Mouse (Mus musculus): ENCODE measurements around the gene Hbb-bh1. TPM values are rescaled to one million over a fixed set of nuclear protein-coding genes. Genes with fewer than 3 reads are reported as not detected.
"Not testable (repeated sequence)": the region's sequence is repeated elsewhere in the genome, so short reads cannot be mapped to it uniquely, and the experiment has no call there.

Hbb-bh1 gene
- polyA plus RNA-seq, 1 experiment from 2014 or later, result not detected

DNA sequence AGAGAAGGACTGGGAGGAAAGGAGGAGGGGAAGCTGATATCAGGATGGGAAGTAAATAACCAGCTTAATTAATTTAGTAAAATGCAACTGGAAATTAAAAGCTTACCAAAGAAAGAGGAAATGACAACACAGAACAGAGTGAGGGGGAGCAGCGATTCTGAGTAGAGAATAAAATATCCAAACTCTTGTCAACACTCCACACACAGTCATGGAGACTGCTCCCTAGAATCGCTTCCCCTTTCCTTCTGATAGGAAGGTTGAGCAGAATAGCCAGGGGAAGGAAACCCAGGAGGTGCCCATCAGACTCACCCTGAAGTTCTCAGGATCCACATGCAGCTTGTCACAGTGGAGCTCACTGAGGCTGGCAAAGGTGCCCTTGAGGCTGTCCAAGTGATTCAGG lies 15.8 kb downstream of the Hbb-bh1 start:
- H3K79me2 ChIP-seq (ENCODE audit: inconsistent target), result not testable (repeated sequence)

DNA sequence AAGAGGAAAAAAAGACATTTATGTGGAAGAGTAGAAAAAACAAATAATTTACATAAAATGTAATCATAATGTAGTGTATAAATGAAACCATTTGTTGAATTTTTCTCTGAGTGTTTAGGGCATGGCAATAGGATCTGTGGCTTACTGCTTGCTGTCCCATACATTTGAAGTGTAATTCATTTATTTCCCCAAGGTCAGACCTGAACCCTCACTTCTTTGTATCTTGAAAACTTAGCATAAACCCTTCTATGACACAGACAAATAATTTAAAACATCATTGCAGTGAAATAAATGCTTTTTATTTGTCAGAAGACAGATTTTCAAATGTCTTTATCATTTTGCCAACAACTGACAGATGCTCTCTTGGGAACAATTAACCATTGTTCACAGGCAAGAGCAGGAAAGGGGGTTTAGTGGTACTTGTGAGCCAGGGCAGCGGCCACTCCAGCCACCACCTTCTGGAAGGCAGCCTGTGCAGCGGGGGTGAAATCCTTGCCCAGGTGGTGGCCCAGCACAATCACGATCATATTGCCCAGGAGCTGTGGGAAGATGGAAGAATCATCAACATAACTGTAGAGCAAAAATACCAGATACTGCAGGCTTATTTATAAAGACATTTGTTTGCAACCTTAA lies 16.6 kb downstream of the Hbb-bh1 start:
- WGBS (ENCODE audit: missing documents), result 92% methylated on average over 2 of the region's 3 CpGs
- Histone ChIP-seq H3K27ac (no peak overlapping the region), H3K4me3 (ENCODE audit: inconsistent target) (no peak overlapping the region), H3K79me2 (ENCODE audit: inconsistent target) (no peaks in the 10 kb centered on the region), H3K36me3 (ENCODE audit: inconsistent target) (no peaks in the 10 kb centered on the region)

More for the DNA sequence above, 15.8 kb downstream of the Hbb-bh1 start:
- H3K27ac ChIP-seq; H3K4me3 ChIP-seq (ENCODE audit: inconsistent target); H3K36me3 ChIP-seq (ENCODE audit: inconsistent target): not testable (repeated sequence)
- whole genome bisulfite sequencing (ENCODE audit: missing documents), result no CpG with 5 or more reads among the region's 2 CpGs

DNA sequence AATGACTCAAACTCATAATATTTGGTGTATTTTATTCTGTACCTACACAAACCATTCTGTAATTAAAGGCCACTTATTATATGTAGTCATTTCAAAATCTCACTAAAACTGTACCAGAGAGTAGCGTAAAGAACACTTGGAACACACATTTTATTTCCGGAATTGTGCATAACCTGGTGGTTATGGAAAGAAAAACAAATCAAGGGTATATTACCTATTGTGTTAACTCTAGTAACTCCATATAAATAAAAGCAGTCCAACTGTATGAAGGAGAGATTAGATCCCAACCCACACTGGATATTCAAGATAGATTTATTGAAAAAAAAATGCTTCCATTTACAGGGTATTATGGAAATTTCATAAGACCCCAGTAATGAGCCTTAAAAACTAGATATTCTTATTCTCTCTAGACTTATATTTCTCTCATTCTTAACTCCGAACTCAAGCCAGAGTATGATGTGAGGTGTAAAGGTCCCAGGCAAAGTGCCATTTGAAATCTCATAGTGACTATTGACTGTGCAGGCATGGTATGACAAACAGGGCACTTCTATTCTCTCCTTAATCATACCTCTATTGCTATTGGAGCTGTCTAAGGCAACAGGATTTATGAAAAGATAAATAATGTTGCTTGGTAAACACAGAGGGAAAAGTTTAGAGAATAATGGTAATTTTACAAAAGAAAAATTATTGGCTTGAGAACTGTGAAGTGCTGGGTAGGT lies 17.3 kb downstream of the Hbb-bh1 start:
- no peaks in the 10 kb centered on the region for H3K36me3 ChIP-seq (ENCODE audit: inconsistent target)
- no peak overlapping the region for H3K4me3 ChIP-seq (ENCODE audit: inconsistent target)
- H3K79me2 ChIP-seq (ENCODE audit: inconsistent target), result no peaks in the 10 kb centered on the region
- no peak overlapping the region for H3K27ac ChIP-seq
- 100% methylated on average over 3 of the region's 3 CpGs for WGBS (ENCODE audit: missing documents)

DNA sequence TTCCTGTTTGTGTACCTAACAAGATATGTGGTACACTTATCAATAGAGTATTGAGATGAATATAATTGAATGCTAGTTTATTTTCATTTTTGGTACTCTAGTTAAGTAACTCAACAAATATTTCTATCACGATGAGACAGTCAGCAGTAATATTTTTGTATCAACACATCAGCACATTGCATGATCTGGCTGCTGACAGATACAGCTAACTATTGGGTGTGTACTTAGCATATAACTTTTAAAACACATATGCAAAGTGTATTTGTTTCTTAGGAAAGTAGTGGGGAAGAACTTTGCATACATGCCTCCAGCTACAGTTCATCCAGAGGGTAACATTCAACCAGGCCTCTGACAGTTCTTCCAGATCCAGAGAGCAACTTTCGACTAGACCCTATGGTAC lies 18.4 kb downstream of the Hbb-bh1 start:
- H3K36me3 ChIP-seq (ENCODE audit: inconsistent target), result no peaks in the 10 kb centered on the region
- no peaks in the 10 kb centered on the region for H3K79me2 ChIP-seq (ENCODE audit: inconsistent target)
- H3K27ac ChIP-seq, result no peak overlapping the region
- no peak overlapping the region for H3K4me3 ChIP-seq (ENCODE audit: inconsistent target)
- 94% methylated on average over 2 of the region's 2 CpGs for WGBS (ENCODE audit: missing documents)

DNA sequence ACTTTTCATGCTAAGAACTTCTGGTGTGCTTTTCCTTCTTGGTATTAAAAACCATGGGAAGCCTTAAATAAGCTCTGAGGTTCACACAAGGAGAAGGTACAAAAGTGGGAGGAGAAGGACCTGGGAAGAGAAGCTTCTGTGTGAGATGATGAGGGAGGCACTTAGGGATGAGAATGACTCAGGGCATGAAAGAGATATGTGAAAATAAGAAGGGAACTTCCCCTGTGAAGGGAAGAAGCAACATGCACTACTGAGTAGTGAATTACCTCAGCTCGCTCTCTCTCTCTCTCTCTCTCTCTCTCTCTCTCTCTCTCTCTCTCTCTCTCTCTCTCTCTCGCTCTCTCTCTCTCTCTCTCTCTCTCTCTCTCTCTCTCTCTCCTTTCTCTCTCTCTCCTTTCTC lies 27.9 kb downstream of the Hbb-bh1 start:
- H3K36me3 ChIP-seq (ENCODE audit: inconsistent target); H3K27ac ChIP-seq; H3K79me2 ChIP-seq (ENCODE audit: inconsistent target); H3K4me3 ChIP-seq (ENCODE audit: inconsistent target): not testable (repeated sequence)
- WGBS (ENCODE audit: missing documents), result no CpG with 5 or more reads among the region's 2 CpGs

DNA sequence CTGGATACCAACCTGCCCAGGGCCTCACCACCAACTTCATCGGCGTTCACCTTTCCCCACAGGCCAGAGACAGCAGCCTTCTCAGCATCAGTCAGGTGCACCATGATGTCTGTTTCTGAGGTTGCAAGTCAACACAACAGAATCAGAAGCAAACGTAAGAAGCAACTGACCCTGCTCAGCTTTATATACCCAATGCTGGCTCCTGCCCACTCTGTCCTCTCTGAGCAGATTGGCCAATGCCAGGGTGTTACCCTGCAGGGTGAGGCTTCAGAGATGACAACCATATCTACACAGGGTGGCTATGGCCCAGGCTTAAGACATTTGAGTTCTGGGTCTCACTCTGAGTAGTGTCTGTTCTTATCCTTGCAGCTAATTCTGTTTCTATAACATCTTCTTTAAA lies 29.2 kb downstream of the Hbb-bh1 start, which contains the start of gene Hbb-bt:
Gene Hbb-bt, minus strand, starts transcription at position 231 of the 400 bp plus-strand sequence.
- 100% methylated on average over 1 of the region's 3 CpGs for WGBS (ENCODE audit: missing documents)
- Histone ChIP-seq H3K27ac (no peak within 1 kb of the TSS), H3K4me3 (ENCODE audit: inconsistent target) (no peak within 1 kb of the TSS), H3K36me3 (ENCODE audit: inconsistent target) (no peaks in the 10 kb centered on the region), H3K79me2 (ENCODE audit: inconsistent target) (no peaks in the 10 kb centered on the region)

DNA sequence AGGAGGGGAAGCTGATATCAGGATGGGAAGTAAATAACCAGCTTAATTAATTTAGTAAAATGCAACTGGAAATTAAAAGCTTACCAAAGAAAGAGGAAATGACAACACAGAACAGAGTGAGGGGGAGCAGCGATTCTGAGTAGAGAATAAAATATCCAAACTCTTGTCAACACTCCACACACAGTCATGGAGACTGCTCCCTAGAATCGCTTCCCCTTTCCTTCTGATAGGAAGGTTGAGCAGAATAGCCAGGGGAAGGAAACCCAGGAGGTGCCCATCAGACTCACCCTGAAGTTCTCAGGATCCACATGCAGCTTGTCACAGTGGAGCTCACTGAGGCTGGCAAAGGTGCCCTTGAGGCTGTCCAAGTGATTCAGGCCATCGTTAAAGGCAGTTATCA lies 29.8 kb downstream of the Hbb-bh1 start:
- no CpG with 5 or more reads among the region's 3 CpGs for WGBS (ENCODE audit: missing documents)
- H3K79me2 ChIP-seq (ENCODE audit: inconsistent target); H3K27ac ChIP-seq; H3K4me3 ChIP-seq (ENCODE audit: inconsistent target); H3K36me3 ChIP-seq (ENCODE audit: inconsistent target): not testable (repeated sequence)

DNA sequence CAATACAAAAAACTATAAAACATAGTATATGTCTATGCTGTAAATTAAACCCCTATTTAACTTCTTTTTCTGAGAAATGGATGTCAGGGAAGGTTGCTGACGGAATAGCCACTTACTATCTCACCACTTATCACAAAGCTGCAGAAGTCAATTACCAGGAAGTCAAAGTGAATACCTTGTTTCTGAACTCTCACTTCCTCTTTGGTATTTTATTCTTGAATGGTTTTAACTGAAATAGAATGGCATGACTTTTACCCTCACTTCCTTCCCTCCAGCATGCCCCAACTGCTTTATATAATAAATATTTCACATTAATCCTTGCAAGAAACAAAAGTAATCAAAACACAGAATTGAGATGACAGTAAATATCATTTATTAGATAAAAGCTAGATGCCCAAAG lies 30.8 kb downstream of the Hbb-bh1 start:
- H3K27ac ChIP-seq, result no peak overlapping the region
- WGBS (ENCODE audit: missing documents), result 7% methylated on average over 1 of the region's 1 CpGs
- no peaks in the 10 kb centered on the region for H3K36me3 ChIP-seq (ENCODE audit: inconsistent target)
- H3K79me2 ChIP-seq (ENCODE audit: inconsistent target), result no peaks in the 10 kb centered on the region
- H3K4me3 ChIP-seq (ENCODE audit: inconsistent target), result no peak overlapping the region

DNA sequence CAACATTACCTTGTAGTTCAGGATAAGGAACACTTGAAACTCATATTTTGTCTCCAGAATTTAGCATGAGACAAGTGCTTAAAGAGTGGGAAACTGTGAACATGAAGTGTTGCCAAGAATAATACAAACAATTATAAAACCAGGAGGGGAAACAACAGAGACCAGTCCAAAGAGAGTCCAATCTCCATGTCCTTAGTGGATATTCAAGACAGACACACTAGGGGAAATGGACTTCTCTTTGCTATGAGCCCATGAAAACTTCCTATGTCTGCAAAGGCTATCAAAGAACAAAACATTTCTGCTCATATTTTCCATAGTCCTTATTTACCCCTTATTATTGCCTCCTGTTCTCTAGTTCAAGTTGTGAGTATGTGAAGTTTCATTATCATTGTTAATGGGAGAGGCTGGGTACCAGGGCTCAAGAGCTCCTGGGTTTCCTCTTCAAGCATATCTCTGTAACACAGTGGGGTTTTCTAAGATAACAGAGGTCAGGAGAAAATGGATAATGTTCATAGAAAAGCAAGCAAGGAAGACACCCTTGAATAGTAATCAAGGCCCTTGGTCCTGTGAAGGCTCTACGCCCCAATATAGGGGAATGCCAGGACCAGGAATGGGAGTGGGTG lies 31.6 kb downstream of the Hbb-bh1 start:
- Histone ChIP-seq H3K36me3 (ENCODE audit: inconsistent target) (no peaks in the 10 kb centered on the region), H3K4me3 (ENCODE audit: inconsistent target) (no peak overlapping the region), H3K79me2 (ENCODE audit: inconsistent target) (no peaks in the 10 kb centered on the region), H3K27ac (no peak overlapping the region)
- WGBS (ENCODE audit: missing documents), result no CpG with 5 or more reads among the region's 1 CpGs

DNA sequence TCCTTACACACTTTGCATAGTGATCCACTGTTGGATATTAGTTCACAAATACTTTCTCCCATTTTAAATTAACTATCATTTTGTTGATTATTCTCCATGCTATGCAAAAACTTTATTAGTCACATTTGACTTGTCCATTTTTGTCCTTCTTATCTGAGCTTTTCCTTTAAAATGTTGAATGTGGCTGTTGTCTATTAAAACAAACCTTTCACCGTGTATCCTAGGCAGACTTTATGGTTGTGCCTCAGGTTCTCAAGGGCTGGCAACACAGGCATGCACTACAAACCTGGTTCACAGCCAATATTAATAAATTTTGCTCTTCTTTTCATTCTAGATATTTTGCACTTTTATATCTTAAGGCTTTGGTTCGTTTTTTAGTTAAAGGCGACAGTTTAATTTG lies 32.2 kb downstream of the Hbb-bh1 start:
- Histone ChIP-seq H3K36me3 (ENCODE audit: inconsistent target) (no peaks in the 10 kb centered on the region), H3K27ac (no peak overlapping the region), H3K4me3 (ENCODE audit: inconsistent target) (no peak overlapping the region), H3K79me2 (ENCODE audit: inconsistent target) (no peaks in the 10 kb centered on the region)
- 84% methylated on average over 3 of the region's 3 CpGs for whole genome bisulfite sequencing (ENCODE audit: missing documents)

DNA sequence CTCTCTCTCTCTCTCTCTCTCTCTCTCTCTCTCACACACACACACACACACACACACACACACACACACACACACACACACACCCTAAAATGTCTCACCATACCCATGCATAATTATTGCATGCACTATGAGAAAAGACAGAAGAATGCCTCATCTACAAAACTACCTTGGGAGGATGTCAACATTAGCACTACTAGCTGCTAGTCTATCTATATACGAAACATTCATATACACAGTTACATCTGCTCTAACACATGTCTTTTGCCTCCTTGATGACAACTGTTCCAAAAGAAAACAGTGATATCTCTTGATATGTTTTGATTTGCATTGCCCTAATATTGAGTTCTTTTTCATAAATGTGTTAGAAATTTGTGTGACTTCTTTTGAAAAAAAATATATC lies 32.7 kb downstream of the Hbb-bh1 start:
- H3K4me3 ChIP-seq (ENCODE audit: inconsistent target), result no peak overlapping the region

DNA sequence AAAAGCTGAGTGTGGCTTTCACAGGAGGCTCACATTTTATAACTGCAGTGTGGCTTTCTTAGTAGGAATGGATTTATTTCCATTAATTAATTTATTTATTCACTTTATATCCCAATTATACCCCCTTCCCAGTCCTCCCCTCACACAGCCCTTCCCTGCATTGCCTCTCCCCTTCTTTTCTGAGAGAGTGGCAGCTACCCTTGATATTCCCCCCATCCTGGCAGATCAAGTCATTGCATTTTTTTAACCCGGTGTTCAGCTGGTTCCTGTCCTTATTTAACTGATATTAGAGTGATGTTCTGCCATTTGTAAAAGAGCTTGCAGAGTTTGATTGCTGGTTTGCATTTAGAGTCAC lies 33.2 kb downstream of the Hbb-bh1 start:
- no peak overlapping the region for H3K27ac ChIP-seq
- 46% methylated on average over 1 of the region's 1 CpGs for WGBS (ENCODE audit: missing documents)
- no peak overlapping the region for H3K4me3 ChIP-seq (ENCODE audit: inconsistent target)
- no peaks in the 10 kb centered on the region for H3K36me3 ChIP-seq (ENCODE audit: inconsistent target)
- H3K79me2 ChIP-seq (ENCODE audit: inconsistent target), result no peaks in the 10 kb centered on the region

More for the DNA sequence above, 32.7 kb downstream of the Hbb-bh1 start:
- H3K27ac ChIP-seq, result no peak overlapping the region
- WGBS (ENCODE audit: missing documents), result 92% methylated on average over 1 of the region's 1 CpGs
- no peaks in the 10 kb centered on the region for H3K36me3 ChIP-seq (ENCODE audit: inconsistent target)
- no peaks in the 10 kb centered on the region for H3K79me2 ChIP-seq (ENCODE audit: inconsistent target)

DNA sequence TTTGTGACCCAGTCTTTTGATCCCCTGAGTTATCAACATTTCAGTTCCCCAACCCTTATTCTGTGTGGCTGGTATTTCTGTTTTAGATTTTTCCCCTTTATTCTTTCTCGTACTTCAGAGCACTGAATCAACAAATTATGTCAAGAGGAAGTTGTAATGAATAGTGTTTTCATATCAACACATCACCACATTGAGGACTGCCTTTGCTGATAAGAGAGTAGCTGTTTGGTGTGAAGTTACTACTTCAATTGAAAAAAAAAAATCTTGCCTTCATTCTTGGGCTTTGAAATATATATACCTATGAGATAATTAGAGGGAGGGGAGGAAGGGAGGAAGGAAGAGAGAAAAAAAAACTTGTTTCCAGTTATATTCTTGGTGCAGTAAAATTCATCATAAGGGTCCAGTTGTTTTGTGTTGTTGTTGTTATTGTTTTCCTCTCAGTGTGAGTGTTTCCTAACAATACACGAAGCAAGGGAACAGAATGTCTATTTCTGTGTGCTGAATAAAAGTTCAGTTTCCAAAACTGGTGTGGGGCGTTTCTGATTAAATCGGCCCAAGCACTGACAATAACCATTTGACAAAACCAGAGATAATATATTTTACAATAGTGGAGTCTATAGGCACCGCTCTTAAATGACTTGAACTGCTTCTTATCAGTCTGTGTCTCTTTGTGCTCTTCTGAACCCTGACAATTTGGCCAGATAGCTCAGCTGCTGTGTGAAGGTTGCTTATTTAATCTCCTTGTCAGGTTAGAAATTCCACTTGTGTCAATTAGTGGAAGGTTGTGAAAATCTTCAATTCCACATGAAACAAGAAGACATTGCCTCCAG lies 33.8 kb downstream of the Hbb-bh1 start:
- H3K79me2 ChIP-seq (ENCODE audit: inconsistent target), result no peaks in the 10 kb centered on the region
- no peaks in the 10 kb centered on the region for H3K36me3 ChIP-seq (ENCODE audit: inconsistent target)
- H3K27ac ChIP-seq, result no peak overlapping the region
- WGBS (ENCODE audit: missing documents), result 37% methylated on average over 5 of the region's 5 CpGs
- H3K4me3 ChIP-seq (ENCODE audit: inconsistent target), result no peak overlapping the region

DNA sequence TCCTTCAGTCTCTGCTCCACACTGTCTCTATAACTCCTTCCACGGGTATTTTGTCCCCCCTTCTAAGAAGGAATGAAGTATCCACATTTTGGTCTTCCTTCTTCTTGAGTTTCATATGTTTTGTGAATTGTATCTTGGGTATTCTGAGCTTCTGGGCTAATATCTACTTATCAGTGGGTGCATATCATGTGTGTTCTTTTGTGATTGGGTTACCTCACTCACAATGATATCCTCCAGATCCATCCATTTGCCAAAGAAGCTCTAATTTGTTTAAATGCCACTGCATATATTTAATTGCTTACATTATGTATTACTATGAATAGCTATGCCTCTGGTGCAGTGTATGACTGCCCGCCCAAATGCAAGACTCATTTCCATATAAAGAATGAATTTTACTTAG lies 34.8 kb downstream of the Hbb-bh1 start:
- not testable (repeated sequence) for H3K27ac ChIP-seq; H3K4me3 ChIP-seq (ENCODE audit: inconsistent target)
- 64% methylated on average over 2 of the region's 2 CpGs for WGBS (ENCODE audit: missing documents)

DNA sequence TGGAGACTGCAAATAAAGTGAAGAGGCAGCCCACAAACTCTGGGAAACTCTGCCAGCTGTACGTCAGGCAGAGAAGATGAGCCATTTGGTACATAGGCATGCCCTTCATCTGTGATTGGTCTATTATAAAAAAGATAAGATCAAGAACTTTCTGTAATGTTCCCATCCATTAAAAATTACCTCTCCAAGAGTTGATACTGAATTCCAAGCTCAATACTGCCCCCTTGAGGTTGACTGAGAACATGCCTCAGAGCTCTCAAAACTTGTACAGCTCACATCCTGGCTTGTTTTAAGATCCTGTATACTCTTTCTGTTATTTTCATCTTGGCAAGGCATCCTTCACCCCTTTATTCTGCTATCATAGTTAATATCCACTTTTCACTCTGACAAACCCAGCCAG lies 36.1 kb downstream of the Hbb-bh1 start:
- H3K36me3 ChIP-seq (ENCODE audit: inconsistent target), result no peaks in the 10 kb centered on the region
- WGBS (ENCODE audit: missing documents), result 71% methylated on average over 1 of the region's 1 CpGs
- H3K27ac ChIP-seq, result no peak overlapping the region
- no peaks in the 10 kb centered on the region for H3K79me2 ChIP-seq (ENCODE audit: inconsistent target)
- no peak overlapping the region for H3K4me3 ChIP-seq (ENCODE audit: inconsistent target)

More for the DNA sequence above, 34.8 kb downstream of the Hbb-bh1 start:
- H3K36me3 ChIP-seq (ENCODE audit: inconsistent target); H3K79me2 ChIP-seq (ENCODE audit: inconsistent target): not testable (repeated sequence)
